Mouse (Mus musculus) megakaryocyte, embryonic 14.5 days (primary cell): Measurements from ENCODE around the gene Coq8a.

ENCODE experiments used
- FLI1 ChIP-seq: IDR thresholded peaks from 2 replicates; pipeline ENCODE4 v1.6.1; 2012; ENCODE audit warnings: low read length, inconsistent platforms, mixed read lengths
- GATA1 ChIP-seq: IDR thresholded peaks from 3 replicates; pipeline ENCODE4 v1.6.1; 2012; ENCODE audit warnings: mixed read lengths, low read length, inconsistent platforms, borderline replicate concordance

DNA sequence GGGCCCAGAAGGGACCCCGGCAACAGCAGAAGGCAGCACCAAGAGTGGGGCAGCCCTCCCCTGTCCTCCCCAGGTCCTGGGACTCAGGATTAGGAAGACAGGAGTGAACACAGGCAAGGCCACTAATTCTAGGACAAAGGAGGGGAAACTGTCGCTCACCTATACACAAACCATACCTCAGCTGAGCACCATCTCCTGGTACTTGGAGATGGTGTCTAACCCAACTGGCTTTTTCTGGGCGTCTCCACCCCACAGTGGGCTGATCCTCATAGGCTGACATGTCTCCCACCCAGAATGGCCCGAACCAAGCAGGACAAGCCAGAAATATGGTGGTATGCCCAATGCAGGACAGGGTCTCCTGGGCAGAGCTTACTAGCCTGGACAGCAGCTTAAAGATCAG is 26.8 kb downstream of the Coq8a start:
- TF ChIP-seq GATA1, result no peak
- TF ChIP-seq FLI1, result no peak
